Mouse (Mus musculus) C2C12 (cell line): ENCODE measurements around the gene Ptges3. TPM values are rescaled to one million over a fixed set of nuclear protein-coding genes. Genes with fewer than 3 reads are reported as not detected.

Experiments
- H3K27me3 ChIP-seq: one replicate; pipeline ENCODE4 v1.6.1; 2011; ENCODE audit not compliant: control insufficient read depth, insufficient read depth, insufficient read length
- H3K36me3 ChIP-seq: one replicate; pipeline ENCODE4 v1.6.1; 2011; ENCODE audit not compliant: control insufficient read depth, insufficient read depth
- H3K4me3 ChIP-seq: one replicate; pipeline ENCODE4 v1.5.1; 2011; ENCODE audit warnings: mild to moderate bottlenecking, control low read depth; ENCODE audit not compliant: poor library complexity, insufficient read depth, severe bottlenecking
- H3K79me2 ChIP-seq: one replicate; pipeline ENCODE4 v1.6.1; 2011; ENCODE audit not compliant: control insufficient read depth, insufficient read depth
- H3K79me3 ChIP-seq: one replicate; pipeline ENCODE4 v1.6.1; 2011; ENCODE audit warnings: low read depth, control low read depth
- H3ac ChIP-seq: one replicate; pipeline ENCODE3; 2011; ENCODE audit warnings: low read depth; ENCODE audit not compliant: control insufficient read depth, insufficient read length
- CEBPB ChIP-seq: IDR thresholded peaks from one replicate; pipeline ENCODE4 v1.6.1; 2011; ENCODE audit warnings: low read depth, mild to moderate bottlenecking, control low read depth, moderate library complexity
- CTCF ChIP-seq: IDR thresholded peaks from one replicate; pipeline ENCODE4 v1.5.1; 2011; ENCODE audit not compliant: control insufficient read depth, insufficient read depth, insufficient read length
- FOSL1 ChIP-seq: IDR thresholded peaks from one replicate; pipeline ENCODE4 v1.8.0; 2011; ENCODE audit warnings: mild to moderate bottlenecking, low read length; ENCODE audit not compliant: poor library complexity, insufficient read depth, severe bottlenecking
- MAX ChIP-seq: IDR thresholded peaks from one replicate; pipeline ENCODE4 v1.6.1; 2011; ENCODE audit warnings: mild to moderate bottlenecking, control low read depth
- MYOD1 ChIP-seq: IDR thresholded peaks from one replicate; pipeline ENCODE4 v1.6.1; 2011; ENCODE audit warnings: low read depth; ENCODE audit not compliant: control insufficient read depth, insufficient read length
- MYOG ChIP-seq: IDR thresholded peaks from one replicate; pipeline ENCODE4 v1.6.1; 2011; ENCODE audit not compliant: control insufficient read depth, insufficient read length; ENCODE audit errors: extremely low read depth
- USF1 ChIP-seq: IDR thresholded peaks from one replicate; pipeline ENCODE4 v1.6.1; 2011; ENCODE audit warnings: low read depth, mild to moderate bottlenecking, control low read depth, moderate library complexity
- polyA plus RNA-seq: library from polyadenylated mRNA; unstranded; fragments of >200 nt; fragmentation: generic; extraction: Trizol; gene quantifications from one replicate; pipeline ENCODE4 v1.2.1, GENCODE M21; 2012; ENCODE audit warnings: missing spikeins

Ptges3 gene
- polyA plus RNA-seq, 1 experiment, result 133 TPM

DNA sequence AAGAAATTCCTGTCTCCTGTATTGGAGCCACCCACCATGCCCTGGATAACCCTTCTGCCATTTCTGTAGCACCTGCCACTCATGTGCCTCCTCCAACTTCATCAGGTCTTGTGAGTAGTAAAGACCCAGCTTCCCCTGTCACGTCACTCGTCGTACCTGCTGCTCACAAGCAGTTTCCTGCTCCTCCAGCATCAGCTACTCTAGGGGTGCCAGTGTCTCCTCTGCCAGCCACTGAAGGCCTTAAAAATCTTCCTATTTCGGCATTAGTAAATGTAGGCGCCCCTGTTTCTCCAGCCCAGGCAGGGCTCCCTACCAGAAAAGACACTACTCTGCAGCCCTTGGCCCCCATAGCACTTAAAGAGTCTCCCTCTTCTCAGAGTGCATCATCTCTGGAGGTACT is 18.5 kb upstream of the Ptges3 start:
- no peak overlapping the region for H3K4me3 ChIP-seq
- TF ChIP-seq CEBPB (no peak), USF1 (no peak), MYOG (no peak), FOSL1 (no peak), CTCF (no peak), MAX (no peak), MYOD1 (no peak)

GRCm38 (mm10) chr10:128041636-128042035 is 17.1 kb upstream of the Ptges3 start:
- Histone ChIP-seq H3K4me3 (no peak overlapping the region), H3K79me3 (peaks cover 95% of the 10 kb centered on the region), H3ac (no peak overlapping the region), H3K36me3 (peaks cover 100% of the 10 kb centered on the region), H3K27me3 (no peaks in the 10 kb centered on the region), H3K79me2 (peaks cover 100% of the 10 kb centered on the region)
- TF ChIP-seq USF1, result no peak
- no peak for TF ChIP-seq MAX
- no peak for TF ChIP-seq MYOG
- no peak for TF ChIP-seq CTCF
- no peak for TF ChIP-seq CEBPB
- TF ChIP-seq FOSL1, result no peak
- TF ChIP-seq MYOD1, result no peak

More for the DNA sequence above, 18.5 kb upstream of the Ptges3 start:
- Histone ChIP-seq H3K79me3 (peaks cover 98% of the 10 kb centered on the region), H3ac (peak overlapping the region; percentile 36), H3K27me3 (no peaks in the 10 kb centered on the region), H3K36me3 (peaks cover 89% of the 10 kb centered on the region), H3K79me2 (peaks cover 100% of the 10 kb centered on the region)

- H3K4me3 ChIP-seq, result no peak overlapping the region
- peaks cover 98% of the 10 kb centered on the region for H3K36me3 ChIP-seq
- no peaks in the 10 kb centered on the region for H3K27me3 ChIP-seq
- no peak for TF ChIP-seq MAX
- no peak for TF ChIP-seq USF1
- no peak for TF ChIP-seq FOSL1
- no peak for TF ChIP-seq CTCF
- no peak for TF ChIP-seq MYOD1
- TF ChIP-seq MYOG, result no peak
- TF ChIP-seq CEBPB, result no peak
- peaks cover 86% of the 10 kb centered on the region for H3K79me3 ChIP-seq
- peaks cover 93% of the 10 kb centered on the region for H3K79me2 ChIP-seq
- H3ac ChIP-seq, result no peak overlapping the region
Measured at GRCm38 (mm10) chr10:128042466-128042865, 16.3 kb upstream of the Ptges3 start.

- Histone ChIP-seq H3K27me3 (no peaks in the 10 kb centered on the region), H3ac (no peak overlapping the region), H3K36me3 (peaks cover 98% of the 10 kb centered on the region), H3K79me2 (peaks cover 85% of the 10 kb centered on the region), H3K79me3 (peaks cover 79% of the 10 kb centered on the region), H3K4me3 (no peak overlapping the region)
- TF ChIP-seq CTCF (no peak), FOSL1 (no peak), MAX (no peak), CEBPB (no peak), MYOG (no peak), USF1 (no peak)
Measured at GRCm38 (mm10) chr10:128043041-128043835, 15.5 kb upstream of the Ptges3 start.

- Histone ChIP-seq H3K79me3 (peaks cover 32% of the 10 kb centered on the region), H3ac (no peak overlapping the region), H3K79me2 (peaks cover 36% of the 10 kb centered on the region), H3K36me3 (peaks cover 83% of the 10 kb centered on the region), H3K27me3 (no peaks in the 10 kb centered on the region), H3K4me3 (no peak overlapping the region)
- TF ChIP-seq MYOG (no peak), FOSL1 (no peak), CTCF (no peak), MAX (no peak), CEBPB (no peak), MYOD1 (no peak), USF1 (no peak)
Measured at GRCm38 (mm10) chr10:128048157-128048556, 10.6 kb upstream of the Ptges3 start.

DNA sequence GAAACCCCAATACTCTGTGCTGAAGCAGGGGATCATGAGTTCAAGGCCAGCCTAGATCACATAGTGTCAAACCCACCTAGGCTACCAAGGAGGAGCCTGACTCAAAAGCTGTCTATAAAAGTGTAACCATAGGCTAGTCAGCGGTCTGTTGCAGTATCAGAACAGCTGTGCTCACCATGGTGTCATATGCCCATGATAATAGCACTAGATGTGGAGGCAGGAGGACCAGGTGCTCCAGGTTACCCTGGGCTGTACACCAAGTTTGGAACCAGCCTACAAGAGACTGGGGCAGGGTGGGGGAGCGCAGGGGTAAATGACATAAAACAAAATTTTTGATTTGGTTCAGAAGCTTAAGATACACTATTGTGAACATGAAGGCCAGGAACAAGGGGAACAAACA is 9.0 kb upstream of the Ptges3 start:
- Histone ChIP-seq H3K79me3 (peaks cover 16% of the 10 kb centered on the region), H3K36me3 (peaks cover 67% of the 10 kb centered on the region), H3K79me2 (peaks cover 20% of the 10 kb centered on the region), H3K4me3 (no peak overlapping the region), H3K27me3 (no peaks in the 10 kb centered on the region), H3ac (no peak overlapping the region)
- TF ChIP-seq CTCF, result no peak
- TF ChIP-seq USF1, result no peak
- no peak for TF ChIP-seq FOSL1
- TF ChIP-seq CEBPB, result no peak
